Mouse (Mus musculus) intestine, embryonic 14.5 days (tissue): ENCODE data around the gene Prkcg. TPM values are rescaled to one million over a fixed set of nuclear protein-coding genes. Genes with fewer than 3 reads are reported as not detected.

Experiments
- ATAC-seq: fragments of 200-750 bp; cut with Nextera tagmentation; replicated peaks from 2 replicates; pipeline ENCODE4 v1.8.0; 2017; ENCODE audit warnings: low read depth, moderate number of reproducible peaks, moderate TSS enrichment, moderate library complexity; ENCODE audit not compliant: low FRiP score, low TSS enrichment
- DNase-seq: peaks from one replicate; pipeline ENCODE4 v3.0.0-alpha.2; 2018; ENCODE audit warnings: low spot score
- H3K27ac ChIP-seq: fragments of 300-500 bp; sonication (generic); 2 replicates; pipeline ENCODE4 v1.5.1; 2014; ENCODE audit warnings: low read depth, mild to moderate bottlenecking, control low read depth
- H3K27me3 ChIP-seq: fragments of 300-500 bp; sonication (generic); replicated peaks from 2 replicates; pipeline ENCODE4 v1.6.1; 2014; ENCODE audit warnings: low read length, control low read depth; ENCODE audit not compliant: control insufficient read depth, insufficient read depth
- H3K36me3 ChIP-seq: fragments of 300-500 bp; sonication (generic); 2 replicates; pipeline ENCODE4 v1.6.1; 2014; ENCODE audit warnings: low read length, control low read depth; ENCODE audit not compliant: control insufficient read depth, insufficient read depth
- H3K4me1 ChIP-seq: fragments of 300-500 bp; sonication (generic); replicated peaks from 2 replicates; pipeline ENCODE4 v1.6.1; 2014; ENCODE audit warnings: low read length, control low read depth, mixed read lengths; ENCODE audit not compliant: control insufficient read depth, insufficient read depth
- H3K4me2 ChIP-seq: fragments of 300-500 bp; sonication (generic); 2 replicates; pipeline ENCODE4 v1.6.1; 2014; ENCODE audit warnings: low read length
- H3K4me3 ChIP-seq: fragments of 300-500 bp; sonication (generic); 2 replicates; pipeline ENCODE4 v1.5.1; 2014; ENCODE audit warnings: low read depth, low read length, control low read depth, mixed read lengths
- H3K9ac ChIP-seq: fragments of 300-500 bp; sonication (generic); 2 replicates; pipeline ENCODE4 v1.6.1; 2014; ENCODE audit warnings: mild to moderate bottlenecking, low read length
- H3K9me3 ChIP-seq: fragments of 300-500 bp; sonication (generic); 2 replicates; pipeline ENCODE4 v1.6.1; 2016; ENCODE audit warnings: low read length, control low read depth; ENCODE audit not compliant: control insufficient read depth
- WGBS: fragments of 180-500 bp; shearing (Covaris S2); extraction: QIAGEN DNeasy Blood & Tissue Kit; methylation state at CpG from one replicate; pipeline ENCODE4 v1.1.7; 2014; 5-methylcytosine and 5-hydroxymethylcytosine counted together
- polyA plus RNA-seq: library from polyadenylated mRNA; unstranded; fragments of >200 nt; fragmentation: Nextera tagmentation; extraction: Ambion mirVana; gene quantifications from 2 replicates; pipeline ENCODE4 v1.2.1, GENCODE M21; 2014

The Prkcg gene
- polyA plus RNA-seq, 1 experiment from 2014 or later, result 0.70 TPM

GRCm38 (mm10) chr7:3317704-3318103 is 28.7 kb downstream of the Prkcg start:
- WGBS, result 46% methylated on average over 4 of the region's 4 CpGs
- H3K4me3 ChIP-seq, result no peak overlapping the region
- H3K27ac ChIP-seq, result no peak overlapping the region

GRCm38 (mm10) chr7:3320856-3321255 is 31.9 kb downstream of the Prkcg start:
- no peaks in the 10 kb centered on the region for H3K36me3 ChIP-seq
- ATAC-seq, result no peak
- H3K27me3 ChIP-seq, result no peaks in the 10 kb centered on the region
- no peak for DNase-seq
- no peak overlapping the region for H3K27ac ChIP-seq
- 68% methylated on average over 3 of the region's 3 CpGs for WGBS
- H3K4me1 ChIP-seq, result no peaks in the 10 kb centered on the region
- H3K9me3 ChIP-seq, result no peaks in the 10 kb centered on the region
- no peak overlapping the region for H3K4me2 ChIP-seq
- no peak overlapping the region for H3K4me3 ChIP-seq
- no peak overlapping the region for H3K9ac ChIP-seq

More at GRCm38 (mm10) chr7:3317704-3318103, 28.7 kb downstream of the Prkcg start:
- no peaks in the 10 kb centered on the region for H3K36me3 ChIP-seq
- H3K4me1 ChIP-seq, result no peaks in the 10 kb centered on the region
- no peak overlapping the region for H3K9ac ChIP-seq
- DNase-seq (no peak), ATAC-seq (no peak)
- H3K9me3 ChIP-seq, result no peaks in the 10 kb centered on the region
- no peak overlapping the region for H3K4me2 ChIP-seq
- no peaks in the 10 kb centered on the region for H3K27me3 ChIP-seq

- H3K9ac ChIP-seq, result no peak overlapping the region
- H3K36me3 ChIP-seq, result no peaks in the 10 kb centered on the region
- H3K27me3 ChIP-seq, result no peaks in the 10 kb centered on the region
- no peak overlapping the region for H3K27ac ChIP-seq
- WGBS, result 96% methylated on average over 1 of the region's 1 CpGs
- ATAC-seq (no peak), DNase-seq (no peak)
- H3K4me2 ChIP-seq, result no peak overlapping the region
- H3K4me3 ChIP-seq, result no peak overlapping the region
- no peaks in the 10 kb centered on the region for H3K9me3 ChIP-seq
- no peaks in the 10 kb centered on the region for H3K4me1 ChIP-seq
Measured at GRCm38 (mm10) chr7:3323826-3324225, 34.8 kb downstream of the Prkcg start.

- H3K9me3 ChIP-seq, result no peaks in the 10 kb centered on the region
- H3K4me3 ChIP-seq, result no peak overlapping the region
- no peaks in the 10 kb centered on the region; the same call in 1 of the 2 replicates for H3K27me3 ChIP-seq
- ATAC-seq, result no peak
- peaks cover 11% of the 10 kb centered on the region; the same call in 1 of the 2 replicates for H3K4me1 ChIP-seq
- WGBS, result 67% methylated on average over 4 of the region's 4 CpGs
- no peaks in the 10 kb centered on the region for H3K36me3 ChIP-seq
- no peak overlapping the region for H3K27ac ChIP-seq
- H3K9ac ChIP-seq, result no peak overlapping the region
- no peak for DNase-seq
- H3K4me2 ChIP-seq, result no peak overlapping the region
Measured at GRCm38 (mm10) chr7:3327961-3328360, 39.0 kb downstream of the Prkcg start.

- no peaks in the 10 kb centered on the region; the same call in 1 of the 2 replicates for H3K27me3 ChIP-seq
- peaks cover 16% of the 10 kb centered on the region; the same call in 1 of the 2 replicates for H3K4me1 ChIP-seq
- H3K27ac ChIP-seq, result no peak overlapping the region
- H3K9ac ChIP-seq, result no peak overlapping the region
- H3K9me3 ChIP-seq, result no peaks in the 10 kb centered on the region
- no peaks in the 10 kb centered on the region for H3K36me3 ChIP-seq
- DNase-seq, result peak; percentile 89
- ATAC-seq, result 0 out of 2 replicates have a peak, but pooled peaks have one; percentile 41
- H3K4me3 ChIP-seq, result 0 out of 2 replicates have a peak overlapping the region, but pooled peaks have one; percentile 7
- peak overlapping the region; percentile 36 for H3K4me2 ChIP-seq
- WGBS, result 18% methylated on average over 31 of the region's 31 CpGs
Measured at GRCm38 (mm10) chr7:3329776-3330546, 41.0 kb downstream of the Prkcg start.

- peak overlapping the region; percentile 67 for H3K4me2 ChIP-seq
- H3K27ac ChIP-seq, result peak overlapping the region; percentile 83; the same call in 1 of the 2 replicates
- no peaks in the 10 kb centered on the region; the same call in 1 of the 2 replicates for H3K27me3 ChIP-seq
- no peak overlapping the region for H3K9ac ChIP-seq
- DNase-seq (no peak), ATAC-seq (no peak)
- peaks cover 16% of the 10 kb centered on the region; the same call in 1 of the 2 replicates for H3K4me1 ChIP-seq
- no peaks in the 10 kb centered on the region for H3K36me3 ChIP-seq
- no peaks in the 10 kb centered on the region for H3K9me3 ChIP-seq
- WGBS, result 47% methylated on average over 6 of the region's 6 CpGs
- H3K4me3 ChIP-seq, result peak overlapping the region; percentile 60
Measured at GRCm38 (mm10) chr7:3331171-3331570, 42.2 kb downstream of the Prkcg start.

- Histone ChIP-seq H3K36me3 (no peaks in the 10 kb centered on the region), H3K4me3 (peak overlapping the region; percentile 60), H3K9ac (peak overlapping the region; percentile 72; the same call in 1 of the 2 replicates), H3K27ac (peak overlapping the region; percentile 83; the same call in 1 of the 2 replicates), H3K4me1 (peaks cover 16% of the 10 kb centered on the region; the same call in 1 of the 2 replicates), H3K4me2 (peak overlapping the region; percentile 67), H3K27me3 (no peaks in the 10 kb centered on the region; the same call in 1 of the 2 replicates), H3K9me3 (no peaks in the 10 kb centered on the region)
- peak; percentile 90 for DNase-seq
- ATAC-seq, result peak; percentile 92
- under 1% methylated on average over 25 of the region's 27 CpGs for WGBS
Measured at GRCm38 (mm10) chr7:3331581-3332223, 42.7 kb downstream of the Prkcg start.

GRCm38 (mm10) chr7:3332224-3332615 is 43.2 kb downstream of the Prkcg start:
- DNase-seq (peak; percentile 67), ATAC-seq (no peak)
- peak overlapping the region; percentile 72 for H3K9ac ChIP-seq
- H3K36me3 ChIP-seq, result no peaks in the 10 kb centered on the region
- peak overlapping the region; percentile 60 for H3K4me3 ChIP-seq
- H3K27ac ChIP-seq, result peak overlapping the region; percentile 83
- no peaks in the 10 kb centered on the region; the same call in 1 of the 2 replicates for H3K27me3 ChIP-seq
- peaks cover 16% of the 10 kb centered on the region; the same call in 1 of the 2 replicates for H3K4me1 ChIP-seq
- H3K4me2 ChIP-seq, result peak overlapping the region; percentile 67
- 4% methylated on average over 4 of the region's 4 CpGs for WGBS
- H3K9me3 ChIP-seq, result no peaks in the 10 kb centered on the region
